Mouse (Mus musculus): ENCODE data around the gene Spag8. TPM values are rescaled to one million over a fixed set of nuclear protein-coding genes. Genes with fewer than 3 reads are reported as not detected.

Spag8 gene
- total RNA-seq (2015; ENCODE audit: low replicate concordance) (not detected in 2 replicates), total RNA-seq (2017; ENCODE audit: low replicate concordance) (3.9 TPM in 1 of 2 replicates, not detected in the other)

DNA sequence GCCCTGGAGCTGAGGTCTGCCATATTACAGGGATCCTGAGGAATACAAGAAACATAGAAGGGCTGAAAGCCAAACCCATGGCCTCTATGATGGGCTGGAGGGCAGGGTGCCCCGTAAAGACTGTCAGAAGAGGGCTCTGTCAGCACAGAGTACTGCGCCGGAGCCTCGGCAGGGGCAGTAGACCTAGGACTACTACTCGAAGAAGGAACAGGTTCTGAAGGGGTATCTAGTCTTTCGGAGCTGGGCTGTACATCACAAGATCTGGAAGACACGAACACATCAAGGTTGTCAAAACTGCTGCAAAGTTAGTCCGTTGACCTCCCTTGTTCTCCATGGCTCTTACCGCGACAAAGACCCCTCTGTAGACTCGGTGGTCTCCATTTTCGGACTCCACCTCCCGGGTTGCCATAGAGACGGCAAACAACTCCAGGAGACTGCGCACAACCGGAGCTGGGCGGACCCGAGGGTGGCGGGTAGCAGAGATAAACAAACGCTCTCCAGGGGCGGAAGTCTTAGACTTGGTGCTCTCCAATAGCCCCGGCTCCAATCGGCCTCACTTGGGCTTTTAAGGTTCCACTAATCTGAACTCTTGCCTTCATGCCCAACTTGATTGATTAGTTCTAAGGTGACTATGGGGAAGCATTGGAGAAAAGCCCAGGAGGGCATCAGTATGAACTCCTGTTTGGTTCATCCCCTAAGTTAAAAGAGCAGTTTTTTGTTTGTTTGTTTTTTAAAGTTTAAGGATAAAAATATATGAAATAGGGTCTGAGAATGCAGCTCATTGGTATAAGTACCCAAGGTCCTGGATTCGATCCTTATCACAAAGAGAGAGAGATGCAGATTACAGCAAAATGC is at the start of gene Spag8:
Gene Spag8 (minus strand): TSS at position 434 of the 855 bp plus-strand sequence.
- no peak for ATAC-seq (replicated peaks; ENCODE audit: low FRiP score, poor library complexity, severe bottlenecking)

GRCm38 (mm10) chr4:43700707-43701106 is 47.3 kb upstream of the Spag8 start, which contains the start of gene Olfr70:
Gene Olfr70, minus strand, starts transcription at chr4:43700807.
- no peak for ATAC-seq (replicated peaks; ENCODE audit: low FRiP score, poor library complexity, severe bottlenecking)

GRCm38 (mm10) chr4:43696561-43696960 is 43.2 kb upstream of the Spag8 start:
- no peak for ATAC-seq (replicated peaks; ENCODE audit: low FRiP score, poor library complexity, severe bottlenecking)

DNA sequence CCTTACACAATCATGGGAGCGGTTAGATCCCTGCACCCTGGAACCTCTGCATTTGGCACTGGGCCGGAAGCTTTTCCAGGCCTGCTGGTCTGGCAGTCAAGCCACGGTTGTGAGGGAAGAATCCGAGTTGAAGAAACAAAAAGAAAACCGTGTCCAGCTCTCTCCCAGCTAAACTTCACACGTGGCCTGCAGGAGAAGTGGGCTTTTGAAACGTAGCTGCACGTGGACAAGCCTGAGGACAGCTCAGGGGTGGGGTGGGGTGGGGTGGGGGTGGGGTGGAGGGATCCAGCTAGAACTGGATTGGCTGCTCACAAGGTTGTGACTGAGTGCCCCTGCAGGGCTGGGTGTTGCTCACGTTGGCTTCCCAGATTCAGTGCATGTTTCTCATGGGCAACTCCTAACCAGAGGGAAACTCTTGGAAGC is 41.9 kb upstream of the Spag8 start:
- ATAC-seq (replicated peaks; ENCODE audit: low FRiP score, poor library complexity, severe bottlenecking), result no peak

DNA sequence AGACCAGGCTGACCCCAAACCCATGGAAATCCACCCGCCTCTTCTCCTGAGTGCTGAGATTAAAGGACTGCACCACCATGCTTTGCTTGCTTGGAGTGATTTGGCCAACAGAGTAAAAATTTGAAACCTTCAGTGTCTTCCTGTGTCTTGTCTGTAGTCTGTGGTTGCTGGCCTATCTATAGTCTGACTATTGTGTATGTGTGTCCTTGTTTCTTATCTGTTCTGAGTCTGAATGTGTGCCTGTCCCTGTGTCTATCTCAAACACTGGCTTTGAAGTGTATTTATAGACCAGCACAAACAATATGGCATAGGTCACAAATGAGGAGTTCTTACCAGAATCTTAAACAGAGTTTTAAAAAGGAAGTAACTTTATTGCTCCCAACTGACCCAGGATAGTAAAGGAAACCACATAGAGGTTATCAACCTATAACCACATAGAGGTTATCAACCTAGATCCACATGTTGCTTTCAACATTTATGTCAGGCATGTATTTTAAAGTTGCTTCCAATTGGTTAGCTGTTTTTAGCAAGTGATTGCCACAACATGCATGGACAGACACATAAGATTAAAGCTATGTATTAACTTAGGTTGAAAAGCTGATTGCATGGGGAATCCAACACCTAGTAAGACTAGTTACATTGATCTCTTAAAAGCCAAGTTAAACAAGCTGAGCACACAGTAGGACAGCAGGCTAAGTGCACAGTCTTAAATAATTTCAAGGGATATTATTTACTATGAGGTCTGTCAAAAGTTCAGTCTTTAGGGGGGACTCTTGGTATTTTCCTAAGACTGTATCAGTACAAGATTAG is 41.2 kb upstream of the Spag8 start:
- ATAC-seq (replicated peaks; ENCODE audit: low FRiP score, poor library complexity, severe bottlenecking), result no peak

DNA sequence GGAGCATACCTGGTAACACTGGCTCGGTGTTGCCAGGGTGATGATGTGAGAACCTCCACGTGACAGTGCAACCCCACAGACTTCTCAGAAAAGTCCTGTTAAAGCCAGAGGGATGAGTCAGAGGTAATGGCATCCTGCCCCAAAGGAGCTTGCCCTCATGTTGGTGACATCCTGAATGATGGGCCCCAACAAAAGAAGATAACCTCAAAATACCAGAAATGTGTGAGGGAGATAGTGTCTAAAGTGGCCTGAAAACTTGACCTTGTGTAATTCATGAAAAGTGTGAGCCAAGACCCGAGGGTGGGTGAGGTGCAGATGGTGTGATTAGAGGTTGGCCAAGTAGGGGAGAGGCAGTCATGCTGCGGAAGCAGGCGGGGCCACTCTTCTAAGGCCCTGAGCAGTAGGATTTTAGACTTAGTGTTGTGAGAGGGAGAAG is 40.4 kb upstream of the Spag8 start:
- ATAC-seq (replicated peaks; ENCODE audit: low FRiP score, poor library complexity, severe bottlenecking), result no peak

DNA sequence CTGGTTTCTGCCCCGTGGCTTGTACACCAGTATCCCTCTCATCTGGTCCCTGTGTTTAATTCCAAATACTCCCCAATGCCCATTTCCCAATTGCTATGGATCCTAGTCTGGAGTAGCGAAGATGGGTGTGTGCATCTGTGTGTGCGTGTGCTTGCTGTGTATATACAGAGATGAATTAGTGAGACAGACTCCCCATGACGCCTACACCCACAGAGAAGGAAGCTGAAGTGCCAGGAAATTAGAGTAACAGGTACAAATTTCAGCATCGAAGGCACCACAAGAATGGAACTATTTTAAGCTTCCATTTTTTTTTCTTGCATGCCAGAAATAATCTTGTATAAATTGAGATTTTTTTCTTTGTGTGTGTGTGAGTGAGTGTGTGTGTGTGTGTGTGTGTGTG is 37.6 kb upstream of the Spag8 start:
- ATAC-seq (replicated peaks; ENCODE audit: low FRiP score, poor library complexity, severe bottlenecking), result no peak

DNA sequence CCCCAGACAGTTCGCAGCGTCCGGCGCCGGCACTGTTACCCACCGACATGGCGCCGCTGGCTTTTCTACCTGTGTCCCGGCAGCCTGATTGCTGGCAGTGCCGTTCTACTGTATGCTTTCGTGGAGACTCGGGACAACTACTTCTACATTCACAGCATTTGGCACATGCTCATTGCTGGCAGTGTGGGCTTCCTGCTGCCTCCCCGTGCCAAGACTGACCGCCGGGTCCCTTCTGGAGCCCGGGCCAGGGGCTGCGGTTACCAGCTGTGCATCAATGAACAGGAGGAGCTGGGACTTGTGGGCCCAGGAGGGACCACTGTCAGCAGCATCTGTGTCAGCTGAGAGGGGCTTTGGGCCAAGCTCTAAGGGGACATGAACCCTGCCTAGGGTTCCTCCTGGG is 36.6 kb upstream of the Spag8 start:
- ATAC-seq (replicated peaks; ENCODE audit: low FRiP score, poor library complexity, severe bottlenecking), result no peak

DNA sequence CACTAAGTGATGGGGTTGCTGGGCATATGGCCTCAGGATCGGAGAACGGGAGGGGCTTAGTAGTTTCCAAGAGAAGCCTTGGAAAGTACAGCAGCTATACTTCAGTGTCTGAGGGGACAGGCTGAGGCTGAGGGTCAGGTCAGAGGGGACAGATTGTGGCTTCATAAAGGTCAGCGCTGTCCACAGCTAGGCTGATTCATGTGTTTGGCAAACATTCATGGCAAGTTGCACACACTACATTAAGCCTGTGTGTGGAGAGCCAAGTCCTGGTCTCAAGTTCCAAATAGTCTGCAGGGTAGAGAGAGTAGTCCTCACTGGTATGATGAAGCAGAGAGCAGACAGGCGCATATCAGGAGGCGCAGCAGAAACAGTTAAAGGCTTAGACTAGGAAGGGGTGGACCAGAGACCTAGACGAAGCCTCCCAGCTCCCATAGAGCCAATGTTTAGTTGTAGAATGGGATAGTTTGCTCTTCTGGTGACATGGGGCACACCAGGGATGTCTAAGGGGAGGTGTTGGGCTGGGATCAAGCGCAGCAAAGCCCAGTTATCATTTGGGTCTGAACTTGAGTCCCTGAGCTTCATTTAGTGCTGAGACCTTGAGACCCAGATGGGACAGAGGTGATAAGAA is 26.1 kb upstream of the Spag8 start:
- no peak for ATAC-seq (replicated peaks; ENCODE audit: low FRiP score, poor library complexity, severe bottlenecking)

- ATAC-seq (replicated peaks; ENCODE audit: low FRiP score, poor library complexity, severe bottlenecking), result no peak
Measured at GRCm38 (mm10) chr4:43678541-43678940, 25.1 kb upstream of the Spag8 start.

GRCm38 (mm10) chr4:43675608-43676007 is 22.2 kb upstream of the Spag8 start:
- no peak for ATAC-seq (replicated peaks; ENCODE audit: low FRiP score, poor library complexity, severe bottlenecking)

GRCm38 (mm10) chr4:43674974-43675373 is 21.6 kb upstream of the Spag8 start:
- no peak for ATAC-seq (replicated peaks; ENCODE audit: low FRiP score, poor library complexity, severe bottlenecking)

- no peak for ATAC-seq (replicated peaks; ENCODE audit: low FRiP score, poor library complexity, severe bottlenecking)
Measured at GRCm38 (mm10) chr4:43673703-43674102, 20.3 kb upstream of the Spag8 start.

DNA sequence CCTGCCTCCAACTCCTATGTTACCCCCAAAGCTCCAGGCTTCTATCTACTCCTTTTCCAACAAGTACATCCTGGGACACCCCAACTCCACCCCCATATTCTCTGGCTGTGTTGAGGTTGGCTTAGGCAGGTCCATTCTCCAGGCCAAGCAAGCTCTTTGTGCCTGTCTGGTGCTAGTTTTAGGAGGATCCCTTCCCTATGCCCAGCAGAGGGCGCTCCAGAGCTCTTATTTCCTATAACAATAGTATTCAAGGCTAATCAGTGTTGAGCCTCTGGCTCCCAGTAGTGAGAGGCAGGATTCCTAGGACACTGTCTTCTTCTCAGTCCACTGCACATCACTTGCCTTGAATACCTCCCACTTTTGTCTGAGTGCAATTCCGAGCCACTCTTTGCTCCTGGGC is 18.7 kb upstream of the Spag8 start:
- ATAC-seq (replicated peaks; ENCODE audit: low FRiP score, poor library complexity, severe bottlenecking), result no peak

- ATAC-seq (replicated peaks; ENCODE audit: low FRiP score, poor library complexity, severe bottlenecking), result peak; percentile 41
Measured at GRCm38 (mm10) chr4:43669428-43669794, 16.0 kb upstream of the Spag8 start.

- ATAC-seq (replicated peaks; ENCODE audit: low FRiP score, poor library complexity, severe bottlenecking), result peak; percentile 98
Measured at GRCm38 (mm10) chr4:43668782-43669427, 15.5 kb upstream of the Spag8 start, which contains the start of the genes Tmem8b and Fam221b. Gene Tmem8b, plus strand, starts transcription at chr4:43668971. Gene Fam221b, minus strand, starts transcription at chr4:43669145.

GRCm38 (mm10) chr4:43666412-43666811 is 13.0 kb upstream of the Spag8 start:
- no peak for ATAC-seq (replicated peaks; ENCODE audit: low FRiP score, poor library complexity, severe bottlenecking)

DNA sequence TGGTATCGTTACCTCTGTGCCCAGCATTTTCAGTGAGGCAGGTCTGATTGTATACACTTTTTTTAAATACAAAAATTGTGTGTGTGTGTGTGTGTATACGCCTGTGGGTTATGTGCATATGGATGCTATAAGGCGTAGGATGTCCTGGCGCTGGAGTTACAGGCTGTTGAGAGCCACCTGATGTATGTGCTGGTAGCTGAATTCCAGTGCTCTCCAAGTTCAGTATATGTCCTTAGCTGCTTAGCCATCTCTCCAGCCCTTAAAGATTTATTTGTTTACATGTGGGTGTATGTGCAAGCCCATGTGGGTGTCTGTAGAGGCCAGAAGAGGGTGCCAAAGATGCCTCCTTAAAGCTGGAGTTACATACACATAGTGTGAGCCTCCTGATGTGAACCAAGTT is 3.8 kb upstream of the Spag8 start:
- no peak for ATAC-seq (replicated peaks; ENCODE audit: low FRiP score, poor library complexity, severe bottlenecking)

- ATAC-seq (replicated peaks; ENCODE audit: low FRiP score, poor library complexity, severe bottlenecking), result peak; percentile 96
Measured at GRCm38 (mm10) chr4:43656339-43657109, 3.1 kb upstream of the Spag8 start, which contains the start of gene Hint2. Gene Hint2, minus strand, starts transcription at chr4:43656466.
